Mouse (Mus musculus) neural tube, embryonic 11.5 days (tissue): ENCODE results near the gene Evi5. TPM values are rescaled to one million over a fixed set of nuclear protein-coding genes. Genes with fewer than 3 reads are reported as not detected.
A peak's percentile ranks its signal among the peaks of the same experiment; 100 is the strongest.

Experiments
- ATAC-seq: fragments of 200-750 bp; cut with Nextera tagmentation; 2 replicates; pipeline ENCODE4 v1.8.0; 2017; ENCODE audit warnings: moderate number of reproducible peaks, mild to moderate bottlenecking, moderate TSS enrichment, moderate library complexity; ENCODE audit not compliant: insufficient read depth, low FRiP score, low TSS enrichment
- DNase-seq: peaks from one replicate; pipeline ENCODE4 v3.0.0-alpha.2; 2015; ENCODE audit warnings: low spot score
- H3K27ac ChIP-seq: fragments of 300-500 bp; sonication (generic); 2 replicates; pipeline ENCODE4 v1.5.1; 2014; ENCODE audit warnings: low read depth, mild to moderate bottlenecking, low read length
- H3K27me3 ChIP-seq: fragments of 300-500 bp; sonication (generic); 2 replicates; pipeline ENCODE4 v1.6.1; 2014; ENCODE audit warnings: mild to moderate bottlenecking, low read length, mixed read lengths; ENCODE audit not compliant: control insufficient read depth, insufficient read depth
- H3K36me3 ChIP-seq: fragments of 300-500 bp; sonication (generic); 2 replicates; pipeline ENCODE4 v1.6.1; 2014; ENCODE audit warnings: mild to moderate bottlenecking, low read length, moderate library complexity, mixed read lengths; ENCODE audit not compliant: control insufficient read depth, insufficient read depth
- H3K4me1 ChIP-seq: fragments of 300-500 bp; sonication (generic); 2 replicates; pipeline ENCODE4 v1.6.1; 2014; ENCODE audit warnings: low read length, mixed read lengths; ENCODE audit not compliant: control insufficient read depth, insufficient read depth
- H3K4me2 ChIP-seq: fragments of 300-500 bp; sonication (generic); 2 replicates; pipeline ENCODE4 v1.6.1; 2014; ENCODE audit warnings: low read depth, mild to moderate bottlenecking, moderate library complexity
- H3K4me3 ChIP-seq: fragments of 300-500 bp; sonication (generic); 2 replicates; pipeline ENCODE4 v1.5.1; 2014; ENCODE audit warnings: low read depth, low read length
- H3K9ac ChIP-seq: fragments of 300-500 bp; sonication (generic); 2 replicates; pipeline ENCODE4 v1.6.1; 2014; ENCODE audit warnings: mild to moderate bottlenecking, low read length
- H3K9me3 ChIP-seq: fragments of 300-500 bp; sonication (generic); 2 replicates; pipeline ENCODE4 v1.6.1; 2016; ENCODE audit warnings: low read length; ENCODE audit not compliant: control insufficient read depth
- WGBS: fragments of 180-500 bp; shearing (Covaris S2); extraction: QIAGEN DNeasy Blood & Tissue Kit; methylation state at CpG from one replicate; pipeline ENCODE4 v1.1.7; 2014; 5-methylcytosine and 5-hydroxymethylcytosine counted together
- polyA plus RNA-seq: library from polyadenylated mRNA; unstranded; fragments of >200 nt; fragmentation: Nextera tagmentation; extraction: Ambion mirVana; gene quantifications from 2 replicates; pipeline ENCODE4 v1.2.1, GENCODE M21; 2014

The Evi5 gene
- polyA plus RNA-seq, 1 experiment from 2014 or later: 45.8 TPM

- H3K9ac ChIP-seq: no peak overlapping the region
- no peaks in the 10 kb centered on the region for H3K36me3 ChIP-seq
- no peak overlapping the region for H3K27ac ChIP-seq
- H3K4me1 ChIP-seq: peaks cover 23% of the 10 kb centered on the region
- no peak overlapping the region; the same call in 1 of the 2 replicates for H3K4me2 ChIP-seq
- H3K4me3 ChIP-seq: no peak overlapping the region
- no peaks in the 10 kb centered on the region for H3K9me3 ChIP-seq
- whole genome bisulfite sequencing: under 1% methylated on average over 34 of the region's 34 CpGs
- ATAC-seq (no peak), DNase-seq (peak; percentile 64)
- peaks cover 97% of the 10 kb centered on the region for H3K27me3 ChIP-seq
These were observed 152.0 kb downstream of the Evi5 start for GRCm38 (mm10) chr5:107722661-107723532.

GRCm38 (mm10) chr5:107721638-107722011 lies 153.3 kb downstream of the Evi5 start:
- Histone ChIP-seq H3K9me3 (no peaks in the 10 kb centered on the region), H3K4me3 (peak overlapping the region; percentile 23), H3K4me2 (peak overlapping the region; percentile 38), H3K4me1 (peaks cover 23% of the 10 kb centered on the region), H3K9ac (no peak overlapping the region), H3K36me3 (no peaks in the 10 kb centered on the region), H3K27ac (no peak overlapping the region), H3K27me3 (peaks cover 97% of the 10 kb centered on the region)
- under 1% methylated on average over 33 of the region's 33 CpGs for WGBS
- ATAC-seq: no peak
- peak; percentile 51 for DNase-seq

- ATAC-seq (no peak), DNase-seq (peak; percentile 34)
- H3K9ac ChIP-seq: no peak overlapping the region
- H3K4me2 ChIP-seq: peak overlapping the region; percentile 38
- H3K27ac ChIP-seq: no peak overlapping the region
- H3K4me1 ChIP-seq: peaks cover 23% of the 10 kb centered on the region
- H3K36me3 ChIP-seq: no peaks in the 10 kb centered on the region
- H3K4me3 ChIP-seq: peak overlapping the region; percentile 23
- H3K27me3 ChIP-seq: peaks cover 96% of the 10 kb centered on the region
- 1% methylated on average over 58 of the region's 58 CpGs for WGBS
- H3K9me3 ChIP-seq: no peaks in the 10 kb centered on the region
These were observed 153.8 kb downstream of the Evi5 start for GRCm38 (mm10) chr5:107720991-107721637.

GRCm38 (mm10) chr5:107720511-107720910 lies 154.4 kb downstream of the Evi5 start:
- Histone ChIP-seq H3K36me3 (no peaks in the 10 kb centered on the region), H3K4me3 (no peak overlapping the region), H3K4me2 (no peak overlapping the region), H3K4me1 (peaks cover 18% of the 10 kb centered on the region), H3K27me3 (peaks cover 91% of the 10 kb centered on the region), H3K9ac (no peak overlapping the region), H3K9me3 (no peaks in the 10 kb centered on the region), H3K27ac (no peak overlapping the region)
- DNase-seq (peak; percentile 23), ATAC-seq (no peak)
- WGBS: 4% methylated on average over 5 of the region's 5 CpGs

GRCm38 (mm10) chr5:107719786-107720185 lies 155.1 kb downstream of the Evi5 start:
- Histone ChIP-seq H3K36me3 (no peaks in the 10 kb centered on the region), H3K4me2 (no peak overlapping the region), H3K9ac (no peak overlapping the region), H3K27me3 (peaks cover 84% of the 10 kb centered on the region), H3K4me3 (no peak overlapping the region), H3K9me3 (no peaks in the 10 kb centered on the region), H3K27ac (no peak overlapping the region), H3K4me1 (peaks cover 14% of the 10 kb centered on the region)
- WGBS: 34% methylated on average over 1 of the region's 1 CpGs
- DNase-seq (no peak), ATAC-seq (no peak)

GRCm38 (mm10) chr5:107719209-107719608 lies 155.7 kb downstream of the Evi5 start:
- Histone ChIP-seq H3K4me1 (peaks cover 11% of the 10 kb centered on the region), H3K9me3 (no peaks in the 10 kb centered on the region), H3K4me2 (no peak overlapping the region), H3K4me3 (no peak overlapping the region), H3K9ac (no peak overlapping the region), H3K27ac (no peak overlapping the region), H3K27me3 (peaks cover 78% of the 10 kb centered on the region), H3K36me3 (no peaks in the 10 kb centered on the region)
- DNase-seq (peak; percentile 20), ATAC-seq (no peak)
- 12% methylated on average over 3 of the region's 3 CpGs for WGBS

- H3K9me3 ChIP-seq: no peaks in the 10 kb centered on the region
- no peak overlapping the region for H3K9ac ChIP-seq
- no peak overlapping the region for H3K4me3 ChIP-seq
- ATAC-seq (no peak), DNase-seq (no peak)
- H3K27ac ChIP-seq: no peak overlapping the region
- peaks cover 69% of the 10 kb centered on the region for H3K27me3 ChIP-seq
- H3K36me3 ChIP-seq: no peaks in the 10 kb centered on the region
- peaks cover 8% of the 10 kb centered on the region for H3K4me1 ChIP-seq
- 9% methylated on average over 11 of the region's 11 CpGs for WGBS
- no peak overlapping the region for H3K4me2 ChIP-seq
These were observed 157.0 kb downstream of the Evi5 start for GRCm38 (mm10) chr5:107717871-107718361.

GRCm38 (mm10) chr5:107711689-107712088 lies 163.2 kb downstream of the Evi5 start:
- Histone ChIP-seq H3K4me3 (no peak overlapping the region), H3K9me3 (no peaks in the 10 kb centered on the region), H3K4me1 (no peaks in the 10 kb centered on the region), H3K27me3 (peaks cover 9% of the 10 kb centered on the region), H3K36me3 (no peaks in the 10 kb centered on the region), H3K9ac (no peak overlapping the region), H3K4me2 (no peak overlapping the region), H3K27ac (no peak overlapping the region)
- 74% methylated on average over 2 of the region's 2 CpGs for WGBS
- ATAC-seq (no peak), DNase-seq (no peak)
